Mouse (Mus musculus) naive thymus-derived CD4-positive, alpha-beta T cell, adult 5 months (primary cell): ENCODE measurements around the gene Hpf1. TPM values are rescaled to one million over a fixed set of nuclear protein-coding genes. Genes with fewer than 3 reads are reported as not detected.

Source experiments
- polyA plus RNA-seq: library from polyadenylated mRNA; unstranded; fragments of 100-300 nt; shearing (Covaris generic); gene quantifications from one replicate; pipeline ENCODE4 v1.2.1, GENCODE M21; 2017

Gene Hpf1
- 65.2 TPM for polyA plus RNA-seq

DNA sequence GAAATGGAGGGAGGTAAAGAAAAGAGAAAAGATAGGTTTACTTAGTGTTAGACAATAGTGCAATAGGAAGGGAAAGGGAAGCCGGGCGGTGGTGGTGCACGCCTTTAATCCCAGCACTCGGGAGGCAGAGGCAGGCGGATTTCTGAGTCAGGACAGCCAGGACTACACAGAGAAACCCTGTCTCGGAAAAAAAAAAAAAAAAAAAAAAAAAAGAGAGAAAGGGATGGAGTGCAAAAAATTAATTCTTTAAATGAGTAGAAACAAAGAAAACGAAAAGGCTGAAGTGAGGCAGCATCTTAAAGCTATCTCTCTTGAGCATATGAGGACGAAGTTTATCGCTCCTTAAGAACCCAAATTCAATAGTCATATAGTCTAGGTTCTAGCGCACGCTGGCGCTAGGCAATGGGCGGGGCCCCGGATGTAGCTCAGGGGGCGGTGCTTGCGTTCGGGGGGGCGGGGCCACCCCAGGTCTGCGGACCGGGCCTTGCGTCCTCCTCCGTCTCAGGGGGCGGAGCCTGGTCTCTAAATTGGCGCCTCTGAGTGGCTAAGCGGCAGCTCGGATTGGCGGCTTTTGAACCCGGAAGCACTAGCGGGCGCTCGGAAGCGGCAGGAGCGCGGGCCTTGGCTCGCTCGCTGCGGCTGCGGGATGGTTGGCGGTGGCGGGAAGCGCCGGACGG is at the start of gene Hpf1:
Hpf1 (plus strand) TSS at position 576 of the 677 bp plus-strand sequence.

Other genes with a start within 250 kb of the Hpf1 start
- gene Clcn3, start 92.9 kb downstream of the Hpf1 start, polyA plus RNA-seq: 35.5 TPM
- gene Nek1, start 102.8 kb downstream of the Hpf1 start, polyA plus RNA-seq: 12.2 TPM